ENCODE assay signal across 30 mouse cellular contexts in the genomic region with DNA sequence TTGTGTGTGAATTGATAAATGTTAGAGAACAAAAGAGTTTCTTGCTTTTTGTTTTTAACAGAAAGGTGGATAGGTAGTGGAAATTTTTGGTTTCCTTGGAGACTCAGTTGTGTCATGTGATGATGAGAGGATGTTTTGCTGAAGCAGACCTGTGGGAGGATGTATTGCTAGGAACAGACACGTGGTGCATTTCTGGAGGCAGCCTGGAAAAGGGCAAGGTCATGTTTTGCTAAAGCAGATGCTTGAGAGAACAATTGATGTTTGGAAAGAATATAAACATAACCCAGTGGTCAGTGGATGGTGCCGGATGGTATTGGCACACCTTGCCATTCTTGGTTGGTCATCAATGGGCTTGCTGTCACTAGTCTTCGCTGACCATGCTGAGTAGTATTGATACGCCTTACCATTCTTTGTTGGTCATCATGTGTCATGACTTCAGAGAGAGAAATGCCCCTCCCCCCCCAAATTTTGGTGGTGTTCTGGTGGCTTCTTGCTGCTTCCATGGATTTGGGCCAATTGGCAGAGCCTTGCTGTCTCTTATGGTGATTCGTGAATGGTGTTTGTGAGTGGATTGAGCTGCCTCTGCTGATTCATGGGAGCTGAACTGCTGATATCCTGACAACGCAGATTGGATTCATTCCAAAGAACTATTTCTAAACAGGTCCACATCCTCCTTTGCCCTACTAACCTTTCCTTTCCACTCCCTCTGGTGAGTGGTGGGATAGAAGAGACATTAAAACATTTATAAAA. TPM values are rescaled to one million over a fixed set of nuclear protein-coding genes. Genes with fewer than 3 reads are reported as not detected.
DNase-seq lines count a peak whose midpoint lies in the region; ATAC-seq and TF ChIP-seq lines count a peak whose summit lies in the region.
"Had no signal": no experiment of that assay in that cellular context is flagged by ENCODE, and none has a peak within 500 bp of the region (broad histone marks: within the 10 kb centered on the region; RNA-seq: fewer than 3 reads in every experiment).

No protein-coding gene starts in this region.

- no peak overlapping the region for H3K9ac ChIP-seq in liver, postnatal 0 days (replicated peaks)
- H3K9ac ChIP-seq in liver, embryonic 11.5 days (ENCODE audit: low read depth, low read length): no peak overlapping the region
- H3K9ac ChIP-seq: limb, embryonic 12.5 days; liver, embryonic 14.5 days had no signal

- H3K27ac ChIP-seq in liver, postnatal 0 days (ENCODE audit: low read depth): no peak overlapping the region
- no peak overlapping the region for H3K27ac ChIP-seq in liver, embryonic 11.5 days (ENCODE audit: low read depth, low read length)
- H3K27ac ChIP-seq: forebrain, embryonic 10.5 days; hindbrain, postnatal 0 days; layer of hippocampus, adult 2 months; limb, embryonic 12.5 days; liver, embryonic 14.5 days had no signal

- TF ChIP-seq EP300 in liver, postnatal 0 days (IDR thresholded peaks at IDR 0.05; ENCODE audit: low read depth): no peak

- H3K4me1 ChIP-seq in liver, postnatal 0 days (ENCODE audit: insufficient read depth): no peaks in the 10 kb centered on the region
- no peaks in the 10 kb centered on the region for H3K4me1 ChIP-seq in liver, embryonic 11.5 days (replicated peaks; ENCODE audit: control insufficient read depth, insufficient read depth, low read length)
- H3K4me1 ChIP-seq: forebrain, embryonic 10.5 days; limb, embryonic 12.5 days had no signal

- DNase-seq in cerebellum, postnatal 10 days: peak; percentile 38 to 51
- no peak for DNase-seq in liver, postnatal 0 days
- DNase-seq in liver, embryonic 11.5 days (ENCODE audit: low spot score): no peak
- DNase-seq in Muller cell, postnatal 12 days (ENCODE audit: inconsistent ontology term): peak; percentile 12
- peak; percentile 31 for DNase-seq in adrenal gland, postnatal 10 days
- DNase-seq: cerebellum, adult 11 months; cerebellum, adult 9-11 months; gastrocnemius, postnatal 25 days; kidney, adult 9 months; kidney, postnatal 14 days; thymus, postnatal 25 days had no signal

- H3K36me3 ChIP-seq in liver, postnatal 0 days (replicated peaks; ENCODE audit: insufficient read depth, low read length): no peaks in the 10 kb centered on the region
- no peaks in the 10 kb centered on the region for H3K36me3 ChIP-seq in liver, embryonic 11.5 days (ENCODE audit: control insufficient read depth, insufficient read depth, low read length)
- H3K36me3 ChIP-seq: forebrain, embryonic 10.5 days; limb, embryonic 12.5 days had no signal

- no peak for ATAC-seq in cerebellum, adult (ENCODE audit: insufficient number of reproducible peaks, low FRiP score, low TSS enrichment)
- ATAC-seq in liver, postnatal 0 days: peak; percentile 71; the same call in 1 of the 2 replicates
- no peak for ATAC-seq in liver, embryonic 11.5 days (replicated peaks; ENCODE audit: low FRiP score)
- ATAC-seq in granulocyte monocyte progenitor cell, adult 5-6 weeks (replicated peaks; ENCODE audit: poor library complexity, severe bottlenecking): no peak
- ATAC-seq: forebrain, embryonic 16.5 days; hindbrain, postnatal 0 days; intestine, embryonic 16.5 days had no signal

- no peak for TF ChIP-seq CTCF in liver, postnatal 0 days (IDR thresholded peaks at IDR 0.05; ENCODE audit: low read depth)

- H3K9me3 ChIP-seq in liver, postnatal 0 days (ENCODE audit: low read length): 0 out of 2 replicates have a peak, but pooled peaks cover 2% of the 10 kb centered on the region
- H3K9me3 ChIP-seq in liver, embryonic 11.5 days (ENCODE audit: control insufficient read depth, low read length): no peaks in the 10 kb centered on the region
- H3K9me3 ChIP-seq: limb, embryonic 12.5 days had no signal

- H3K27me3 ChIP-seq in liver, postnatal 0 days (ENCODE audit: insufficient read depth, low read length): no peaks in the 10 kb centered on the region
- H3K27me3 ChIP-seq in liver, embryonic 11.5 days (replicated peaks; ENCODE audit: control insufficient read depth, insufficient read depth, low read length): no peaks in the 10 kb centered on the region

- no peak overlapping the region for H3K4me2 ChIP-seq in liver, postnatal 0 days (ENCODE audit: low read depth, low read length)
- H3K4me2 ChIP-seq in liver, embryonic 11.5 days: no peak overlapping the region
- H3K4me2 ChIP-seq: limb, embryonic 12.5 days; midbrain, embryonic 11.5 days had no signal

- 76% methylated on average over 5 of the region's 6 CpGs for WGBS in liver, postnatal 0 days (ENCODE audit: insufficient replicate concordance)
- WGBS in liver, embryonic 11.5 days: 80% methylated on average over 6 of the region's 6 CpGs

- H3K4me3 ChIP-seq in liver, postnatal 0 days (ENCODE audit: low read depth, low read length): no peak overlapping the region
- no peak overlapping the region for H3K4me3 ChIP-seq in liver, embryonic 11.5 days (ENCODE audit: low read depth, low read length)
- H3K4me3 ChIP-seq: forebrain, embryonic 10.5 days; layer of hippocampus, adult 2 months; limb, embryonic 12.5 days had no signal

RNA-seq across cellular contexts. Expression of a gene that starts 27.9 kb away (rescaled TPM):
- 23.1 and 26.9 TPM in 2 replicates for polyA plus RNA-seq in liver, postnatal 0 days (2015; fragmentation: Nextera tagmentation; extraction: Ambion mirVana)
- polyA plus RNA-seq in liver, embryonic 11.5 days (2014; fragmentation: Nextera tagmentation; extraction: Ambion mirVana): 211 TPM in 2 replicates
- 10 to 100 TPM; 38.8 to 45.0 TPM for total RNA-seq in adrenal gland, postnatal 10 days (2021)
- total RNA-seq in granulocyte monocyte progenitor cell, adult 5-6 weeks (2014; fragmentation: Nextera tagmentation): 108 and 112 TPM in 2 replicates
- total RNA-seq in granulocyte monocyte progenitor cell, adult 5-6 weeks (2017): 187 and 211 TPM in 2 replicates

RNA-seq across cellular contexts. Expression of a gene that starts 28.1 kb away (rescaled TPM):
- polyA plus RNA-seq in liver, postnatal 0 days (2015; fragmentation: Nextera tagmentation; extraction: Ambion mirVana): 0.24 and 0.26 TPM in 2 replicates
- not detected in 2 replicates for polyA plus RNA-seq in liver, embryonic 11.5 days (2014; fragmentation: Nextera tagmentation; extraction: Ambion mirVana)
- 10 to 100 TPM in 1 of 2 experiments, 1 to 10 TPM in 1; 6.1 to 10.3 TPM for total RNA-seq in adrenal gland, postnatal 10 days (2021)
- total RNA-seq in granulocyte monocyte progenitor cell, adult 5-6 weeks (2014; fragmentation: Nextera tagmentation): not detected in 2 replicates
- not detected in 2 replicates for total RNA-seq in granulocyte monocyte progenitor cell, adult 5-6 weeks (2017)
- total RNA-seq: gastrocnemius, postnatal 25 days; hindbrain, postnatal 0 days; layer of hippocampus, adult 2 months; layer of hippocampus, postnatal 25 days; megakaryocyte progenitor cell, adult 5-6 weeks had no signal
- polyA plus RNA-seq: brain, embryonic 14.5 days; cortical plate, adult 2 months; forebrain, embryonic 16.5 days; heart, embryonic 16.5 days; hindbrain, embryonic 11.5 days; hindbrain, postnatal 0 days; intestine, embryonic 16.5 days; midbrain, embryonic 11.5 days; neural tube, embryonic 14.5 days; spleen, adult 2 months; stomach, embryonic 14.5 days had no signal

RNA-seq across cellular contexts. Expression of a gene that starts 44.5 kb away (rescaled TPM):
- 0.19 TPM in 1 of 2 replicates, not detected in the other for polyA plus RNA-seq in liver, postnatal 0 days (2015; fragmentation: Nextera tagmentation; extraction: Ambion mirVana)
- polyA plus RNA-seq in liver, embryonic 11.5 days (2014; fragmentation: Nextera tagmentation; extraction: Ambion mirVana): 0.47 and 0.55 TPM in 2 replicates
- total RNA-seq in adrenal gland, postnatal 10 days (2021): 1 to 10 TPM in 1 of 2 experiments, under 1 TPM in 1; 0.81 to 2.5 TPM
- not detected in 2 replicates for total RNA-seq in granulocyte monocyte progenitor cell, adult 5-6 weeks (2014; fragmentation: Nextera tagmentation)
- total RNA-seq in granulocyte monocyte progenitor cell, adult 5-6 weeks (2017): not detected in 2 replicates
- total RNA-seq: layer of hippocampus, adult 2 months; layer of hippocampus, postnatal 25 days; megakaryocyte progenitor cell, adult 5-6 weeks had no signal
- polyA plus RNA-seq: forebrain, embryonic 16.5 days; hindbrain, postnatal 0 days; intestine, embryonic 16.5 days; liver, embryonic 14.5 days; neural tube, embryonic 14.5 days; spleen, adult 2 months; stomach, embryonic 14.5 days had no signal

RNA-seq across cellular contexts. Expression of a gene that starts 48.7 kb away (rescaled TPM):
- polyA plus RNA-seq in liver, postnatal 0 days (2015; fragmentation: Nextera tagmentation; extraction: Ambion mirVana): 9.8 and 12.0 TPM in 2 replicates
- 30.8 and 31.1 TPM in 2 replicates for polyA plus RNA-seq in liver, embryonic 11.5 days (2014; fragmentation: Nextera tagmentation; extraction: Ambion mirVana)
- 10 to 100 TPM; 50.5 to 60.0 TPM for total RNA-seq in adrenal gland, postnatal 10 days (2021)
- 59.7 and 63.2 TPM in 2 replicates for total RNA-seq in granulocyte monocyte progenitor cell, adult 5-6 weeks (2014; fragmentation: Nextera tagmentation)
- 46.4 and 48.1 TPM in 2 replicates for total RNA-seq in granulocyte monocyte progenitor cell, adult 5-6 weeks (2017)

RNA-seq across cellular contexts. Expression of a gene that starts 58.6 kb away (rescaled TPM):
- 32.3 and 34.4 TPM in 2 replicates for polyA plus RNA-seq in liver, postnatal 0 days (2015; fragmentation: Nextera tagmentation; extraction: Ambion mirVana)
- 67.5 and 78.9 TPM in 2 replicates for polyA plus RNA-seq in liver, embryonic 11.5 days (2014; fragmentation: Nextera tagmentation; extraction: Ambion mirVana)
- 10 to 100 TPM; 75.3 to 92.1 TPM for total RNA-seq in adrenal gland, postnatal 10 days (2021)
- total RNA-seq in granulocyte monocyte progenitor cell, adult 5-6 weeks (2014; fragmentation: Nextera tagmentation): 86.3 and 121 TPM in 2 replicates
- total RNA-seq in granulocyte monocyte progenitor cell, adult 5-6 weeks (2017): 72.3 and 81.3 TPM in 2 replicates

Comparison
In these comparisons a context has a peak if more than half of its experiments do, and no peak if none do; other contexts are left out.
1. DNase-seq: peak in cerebellum, postnatal 10 days (2 of 2), Muller cell, postnatal 12 days (single experiment) and adrenal gland, postnatal 10 days (single experiment); none in liver, postnatal 0 days (single experiment) and liver, embryonic 11.5 days (single experiment).
2. RNA of a gene that starts 28.1 kb away (total RNA-seq): 6.1 to 10.3 TPM in adrenal gland, postnatal 10 days; not detected in granulocyte monocyte progenitor cell, adult 5-6 weeks; every median in the first group is over 4 times any median in the second.